Mouse (Mus musculus) ES-E14 (cell line): ENCODE data around the gene Arap1.

Experiments
- HCFC1 ChIP-seq: IDR thresholded peaks from 2 replicates; pipeline ENCODE4 v1.6.1; 2012; ENCODE audit warnings: low read length, inconsistent platforms, borderline replicate concordance; ENCODE audit not compliant: insufficient read depth
- ZC3H11A ChIP-seq: IDR thresholded peaks from 2 replicates; pipeline ENCODE4 v1.6.1; 2012; ENCODE audit warnings: low read depth, mild to moderate bottlenecking, inconsistent platforms, low read length, borderline replicate concordance
- ZNF384 ChIP-seq: IDR thresholded peaks from 2 replicates; pipeline ENCODE4 v1.6.1; 2012; ENCODE audit warnings: low read depth, low read length, inconsistent platforms

GRCm38 (mm10) chr7:101379732-101380131, 31.9 kb downstream of the Arap1 start:
- TF ChIP-seq ZNF384, result no peak
- no peak for TF ChIP-seq ZC3H11A
- TF ChIP-seq HCFC1, result no peak
